Mouse (Mus musculus) heart, embryonic 11.5 days (tissue): ENCODE results near the gene Stox2. TPM values are rescaled to one million over a fixed set of nuclear protein-coding genes. Genes with fewer than 3 reads are reported as not detected.

Experiments
- ATAC-seq: fragments of 200-750 bp; cut with Nextera tagmentation; replicated peaks from 2 replicates; pipeline ENCODE4 v1.8.0; 2017; ENCODE audit warnings: moderate library complexity; ENCODE audit not compliant: insufficient number of reproducible peaks, low FRiP score, low TSS enrichment
- H3K27ac ChIP-seq: fragments of 300-500 bp; sonication (generic); 2 replicates; pipeline ENCODE4 v1.5.1; 2014; ENCODE audit warnings: mild to moderate bottlenecking, low read depth, low read length
- H3K27me3 ChIP-seq: fragments of 300-500 bp; sonication (generic); 2 replicates; pipeline ENCODE4 v1.6.1; 2014; ENCODE audit warnings: mild to moderate bottlenecking, low read length, mixed read lengths; ENCODE audit not compliant: control insufficient read depth, insufficient read depth
- H3K36me3 ChIP-seq: fragments of 300-500 bp; sonication (generic); 2 replicates; pipeline ENCODE4 v1.6.1; 2014; ENCODE audit warnings: mild to moderate bottlenecking, low read length, moderate library complexity, mixed read lengths; ENCODE audit not compliant: control insufficient read depth, insufficient read depth
- H3K4me1 ChIP-seq: fragments of 300-500 bp; sonication (generic); 2 replicates; pipeline ENCODE4 v1.6.1; 2014; ENCODE audit warnings: low read length; ENCODE audit not compliant: control insufficient read depth, insufficient read depth
- H3K4me2 ChIP-seq: fragments of 300-500 bp; sonication (generic); 2 replicates; pipeline ENCODE4 v1.6.1; 2014; ENCODE audit warnings: mild to moderate bottlenecking, moderate library complexity
- H3K4me3 ChIP-seq: fragments of 300-500 bp; sonication (generic); 2 replicates; pipeline ENCODE4 v1.5.1; 2014; ENCODE audit warnings: low read depth, low read length
- H3K9ac ChIP-seq: fragments of 300-500 bp; sonication (generic); 2 replicates; pipeline ENCODE4 v1.6.1; 2014; ENCODE audit warnings: mild to moderate bottlenecking, low read depth, low read length, moderate library complexity
- H3K9me3 ChIP-seq: fragments of 300-500 bp; sonication (generic); replicated peaks from 2 replicates; pipeline ENCODE4 v1.6.1; 2016; ENCODE audit warnings: low read length; ENCODE audit not compliant: control insufficient read depth
- WGBS: fragments of 180-500 bp; shearing (Covaris S2); extraction: QIAGEN DNeasy Blood & Tissue Kit; methylation state at CpG from one replicate; pipeline ENCODE4 v1.1.7; 2014; ENCODE audit not compliant: insufficient replicate concordance; 5-methylcytosine and 5-hydroxymethylcytosine counted together
- polyA plus RNA-seq: library from polyadenylated mRNA; unstranded; fragments of >200 nt; fragmentation: Nextera tagmentation; extraction: Ambion mirVana; gene quantifications from 2 replicates; pipeline ENCODE4 v1.2.1, GENCODE M21; 2014

Gene Stox2
- 8.1 and 10.6 TPM in 2 replicates for polyA plus RNA-seq

DNA sequence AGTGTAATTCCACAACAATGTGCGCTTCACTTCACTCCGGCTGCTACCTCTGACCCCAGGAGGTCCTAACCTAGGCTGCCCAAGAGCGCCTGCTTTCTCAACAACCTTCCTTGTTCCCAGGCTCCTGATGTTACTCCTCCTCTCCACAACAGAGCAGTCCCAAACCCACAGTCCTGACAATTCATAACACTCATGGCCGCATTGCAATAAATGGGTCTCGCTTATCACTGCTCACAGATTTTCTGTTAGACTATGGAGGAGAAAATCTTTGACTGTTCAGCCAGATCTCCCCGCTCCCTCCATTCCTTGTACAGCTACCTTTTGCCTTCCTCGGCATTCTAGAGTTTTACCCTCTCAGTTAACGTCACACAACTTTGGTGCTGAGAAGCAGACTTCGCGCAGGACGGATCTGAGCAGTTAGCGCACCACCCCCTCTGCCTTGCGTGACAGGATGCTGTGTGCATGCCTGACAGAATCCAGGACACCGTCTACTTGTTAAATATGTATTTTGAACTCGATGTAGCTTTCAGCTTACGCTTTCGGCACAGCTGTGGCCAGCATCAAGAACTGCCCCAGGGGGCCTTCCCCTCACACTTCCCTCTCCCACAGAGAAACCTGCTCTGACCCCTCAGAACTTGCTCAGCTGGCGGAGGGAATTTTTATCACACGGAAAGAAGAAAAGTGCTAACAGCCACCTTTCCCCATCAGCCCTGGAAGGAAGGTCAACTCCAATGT, at the start of gene Stox2:
Gene Stox2, minus strand, starts transcription at position 51 of the 735 bp plus-strand sequence.
- no peak within 1 kb of the TSS for H3K4me2 ChIP-seq
- H3K36me3 ChIP-seq, result no peaks in the 10 kb centered on the region
- whole genome bisulfite sequencing, result 74% methylated on average over 19 of the region's 19 CpGs
- ATAC-seq, result no peak
- H3K4me1 ChIP-seq, result no peaks in the 10 kb centered on the region
- H3K4me3 ChIP-seq, result no peak within 1 kb of the TSS
- no peaks in the 10 kb centered on the region for H3K9me3 ChIP-seq
- no peaks in the 10 kb centered on the region for H3K27me3 ChIP-seq
- H3K27ac ChIP-seq, result no peak within 1 kb of the TSS
- no peak within 1 kb of the TSS for H3K9ac ChIP-seq

DNA sequence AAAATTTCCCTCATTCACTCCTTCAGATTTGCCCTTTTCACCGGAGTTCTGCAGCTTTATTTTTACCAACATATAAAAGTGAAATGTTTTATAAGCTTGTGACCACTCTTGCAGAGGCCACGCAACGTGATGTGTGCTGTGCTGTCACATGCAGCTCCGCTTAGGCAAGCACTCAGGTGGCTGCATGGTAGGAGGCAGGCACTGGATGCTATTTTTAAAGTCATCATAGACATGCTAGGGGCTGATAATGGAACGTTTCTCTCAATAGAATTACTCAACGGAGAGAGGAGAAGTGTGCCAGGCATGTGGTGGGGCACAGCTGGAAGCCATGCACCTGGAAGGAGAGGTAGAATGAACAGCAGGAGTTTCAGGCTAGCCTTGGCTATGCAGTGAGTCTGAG, 49.3 kb upstream of the Stox2 start:
- WGBS, result 66% methylated on average over 6 of the region's 6 CpGs
- no peak for ATAC-seq

DNA sequence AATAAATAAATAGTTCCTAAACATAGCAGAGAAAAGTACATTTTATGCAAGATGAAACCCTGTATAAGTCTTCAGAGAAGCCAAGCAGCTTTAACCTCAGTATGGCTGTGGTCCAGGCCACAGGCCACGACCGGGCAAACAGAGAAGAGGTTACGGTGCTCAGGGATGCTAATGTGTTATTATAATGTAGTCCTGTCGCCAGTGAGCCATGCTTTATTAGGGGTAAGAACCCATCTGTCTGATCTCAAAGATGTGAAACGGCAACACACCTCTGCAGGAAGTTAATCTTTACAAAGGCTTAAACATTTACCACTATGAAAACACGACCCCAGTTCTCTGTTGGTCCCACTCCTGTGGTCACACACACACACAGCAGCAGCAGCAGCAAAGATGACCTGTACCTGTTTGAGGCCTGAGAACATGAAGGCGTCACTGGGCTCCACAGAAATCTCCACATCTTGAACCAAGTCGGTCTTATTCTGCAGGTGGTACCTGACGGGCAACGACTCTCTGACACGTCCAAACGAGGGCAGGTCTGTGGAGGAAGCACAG, 48.5 kb upstream of the Stox2 start:
- no peak for ATAC-seq
- 87% methylated on average over 12 of the region's 12 CpGs for WGBS
- H3K9ac ChIP-seq, result no peak overlapping the region
- H3K4me1 ChIP-seq, result no peaks in the 10 kb centered on the region
- peaks cover 22% of the 10 kb centered on the region for H3K36me3 ChIP-seq
- H3K9me3 ChIP-seq, result no peaks in the 10 kb centered on the region
- no peaks in the 10 kb centered on the region for H3K27me3 ChIP-seq
- H3K27ac ChIP-seq, result no peak overlapping the region
- H3K4me3 ChIP-seq, result no peak overlapping the region
- no peak overlapping the region for H3K4me2 ChIP-seq

More for the DNA sequence above, 49.3 kb upstream of the Stox2 start:
- Histone ChIP-seq H3K4me2 (no peak overlapping the region), H3K9ac (no peak overlapping the region), H3K36me3 (peaks cover 22% of the 10 kb centered on the region), H3K9me3 (no peaks in the 10 kb centered on the region), H3K4me1 (no peaks in the 10 kb centered on the region), H3K27me3 (no peaks in the 10 kb centered on the region), H3K4me3 (no peak overlapping the region), H3K27ac (no peak overlapping the region)

DNA sequence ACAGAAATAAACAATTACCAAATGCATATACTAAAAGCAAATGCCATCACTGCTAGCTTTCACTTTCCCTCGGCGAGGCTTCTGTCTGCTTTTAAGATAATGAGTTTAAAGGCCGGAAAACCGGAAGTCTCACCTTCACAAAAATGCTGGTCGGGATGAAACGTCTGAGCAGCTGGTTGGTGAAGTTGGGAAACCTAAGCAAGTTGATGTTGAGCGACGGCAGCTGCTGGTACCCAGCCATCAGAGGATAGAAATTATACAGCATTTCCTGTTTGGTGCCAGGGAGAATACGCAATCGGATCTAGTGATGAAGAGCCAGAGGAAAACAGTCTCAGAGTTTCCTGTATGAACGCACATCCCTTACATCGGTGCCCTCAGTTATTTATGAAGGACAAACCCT, 46.9 kb upstream of the Stox2 start:
- 91% methylated on average over 12 of the region's 12 CpGs for WGBS
- Histone ChIP-seq H3K4me2 (no peak overlapping the region), H3K36me3 (peaks cover 25% of the 10 kb centered on the region), H3K4me1 (no peaks in the 10 kb centered on the region), H3K9ac (no peak overlapping the region), H3K4me3 (no peak overlapping the region), H3K27ac (no peak overlapping the region), H3K27me3 (no peaks in the 10 kb centered on the region), H3K9me3 (no peaks in the 10 kb centered on the region)
- ATAC-seq, result no peak

DNA sequence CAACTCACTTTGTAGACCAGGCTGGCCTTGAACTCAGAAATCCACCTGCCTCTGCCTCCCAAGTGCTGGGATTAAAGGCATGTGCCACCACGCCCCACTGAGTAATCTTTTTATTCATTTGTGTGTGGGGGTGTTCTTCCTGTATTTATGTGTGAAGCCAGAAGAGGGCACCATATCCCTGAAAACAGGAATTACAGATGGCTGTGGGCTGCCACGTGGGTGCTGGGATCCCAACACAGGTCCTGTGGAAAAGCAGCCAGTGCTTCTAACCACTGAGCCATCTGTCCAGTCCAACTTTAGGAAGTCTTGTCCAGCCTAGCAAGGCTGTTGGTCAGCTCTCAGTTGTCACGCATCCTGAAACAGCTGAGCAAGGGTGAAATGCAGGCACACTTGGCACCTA, 41.1 kb upstream of the Stox2 start:
- Histone ChIP-seq H3K27me3 (no peaks in the 10 kb centered on the region), H3K4me3 (no peak overlapping the region), H3K27ac (no peak overlapping the region), H3K4me1 (no peaks in the 10 kb centered on the region), H3K9me3 (peaks cover 5% of the 10 kb centered on the region; the same call in 1 of the 2 replicates), H3K36me3 (peaks cover 22% of the 10 kb centered on the region), H3K9ac (no peak overlapping the region), H3K4me2 (no peak overlapping the region)
- ATAC-seq, result no peak
- 91% methylated on average over 3 of the region's 3 CpGs for WGBS

DNA sequence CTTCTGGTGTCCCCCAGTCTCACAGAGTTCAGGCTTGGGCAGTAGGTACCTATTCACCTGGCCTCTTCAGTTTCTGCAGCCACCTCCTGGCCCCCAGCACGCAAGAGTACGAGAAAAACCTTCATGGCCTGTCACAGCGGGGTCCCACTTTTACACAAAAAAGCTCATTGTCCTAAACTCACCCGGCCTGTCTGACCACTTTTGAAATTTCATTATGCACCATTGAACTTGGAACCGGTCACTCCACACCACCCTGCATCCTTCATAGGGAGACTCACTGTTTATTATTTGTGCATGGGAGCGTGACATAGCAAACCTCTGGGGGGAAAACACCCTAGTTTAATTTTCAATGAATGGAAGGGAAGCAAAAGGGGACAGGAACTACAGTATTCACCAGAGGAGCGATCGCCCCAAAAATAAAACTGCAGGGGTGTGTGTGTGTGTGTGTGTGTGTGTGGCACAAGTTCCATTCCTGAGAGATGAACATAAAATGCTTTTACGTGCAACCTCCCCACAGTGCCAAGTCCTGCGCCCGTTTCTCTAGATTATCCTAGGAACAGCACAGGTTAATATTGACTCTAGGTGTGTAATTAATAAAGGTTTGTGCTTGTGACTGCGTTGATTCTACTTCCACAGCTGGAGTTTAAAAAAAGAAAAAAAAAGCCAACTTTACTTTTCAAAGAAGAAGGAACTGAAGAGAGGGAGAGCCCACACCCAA, 36.4 kb upstream of the Stox2 start:
- 80% methylated on average over 12 of the region's 12 CpGs for WGBS
- no peaks in the 10 kb centered on the region for H3K4me1 ChIP-seq

DNA sequence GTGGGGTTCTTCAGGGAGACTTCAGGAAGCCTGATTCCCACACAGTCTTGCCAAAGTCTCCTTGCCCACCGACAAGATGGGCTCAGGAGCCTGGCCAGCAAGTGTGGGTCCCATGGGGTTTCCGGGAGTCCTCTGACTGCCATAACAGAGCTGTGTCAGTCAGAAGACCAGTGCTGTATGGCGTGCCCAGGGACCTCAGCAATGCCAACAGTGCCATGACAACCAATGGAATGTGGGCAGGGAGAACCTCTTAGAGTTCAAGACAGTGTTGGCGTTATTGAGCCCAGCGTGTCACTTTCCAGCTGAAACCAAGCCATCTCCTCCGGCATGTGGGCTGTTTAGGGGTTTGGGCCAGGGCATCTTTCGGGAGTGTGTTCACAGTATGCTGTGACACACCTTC, 33.9 kb upstream of the Stox2 start:
- H3K9me3 ChIP-seq, result no peaks in the 10 kb centered on the region
- no peak overlapping the region for H3K9ac ChIP-seq
- H3K27ac ChIP-seq, result no peak overlapping the region
- H3K36me3 ChIP-seq, result no peaks in the 10 kb centered on the region
- no peaks in the 10 kb centered on the region for H3K4me1 ChIP-seq
- ATAC-seq, result no peak
- H3K27me3 ChIP-seq, result no peaks in the 10 kb centered on the region
- WGBS, result 88% methylated on average over 7 of the region's 7 CpGs
- H3K4me3 ChIP-seq, result no peak overlapping the region
- no peak overlapping the region for H3K4me2 ChIP-seq

More for the DNA sequence above, 36.4 kb upstream of the Stox2 start:
- Histone ChIP-seq H3K27ac (no peak overlapping the region), H3K4me3 (no peak overlapping the region), H3K36me3 (peaks cover 3% of the 10 kb centered on the region), H3K27me3 (no peaks in the 10 kb centered on the region), H3K4me2 (no peak overlapping the region), H3K9me3 (peaks cover 3% of the 10 kb centered on the region; the same call in 1 of the 2 replicates), H3K9ac (no peak overlapping the region)
- ATAC-seq, result no peak

DNA sequence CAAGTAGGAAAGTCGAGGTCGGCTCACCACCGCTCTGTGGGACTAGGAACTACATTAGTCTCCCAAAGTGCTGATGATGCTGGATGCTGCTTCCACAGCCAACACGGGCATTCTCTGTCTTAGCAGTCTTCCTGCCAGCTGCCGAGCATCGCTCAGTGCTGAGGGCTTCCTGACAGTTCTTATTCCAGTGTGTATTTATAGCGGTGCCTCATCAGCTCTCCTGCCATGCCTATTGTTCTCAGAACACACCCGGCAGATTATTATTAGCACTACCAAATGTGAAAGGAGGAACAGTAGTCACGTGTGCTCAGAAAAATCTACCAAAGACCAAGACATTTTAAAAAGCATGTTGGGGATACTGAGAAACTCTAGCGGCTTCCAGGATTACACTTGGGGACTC, 15.5 kb upstream of the Stox2 start:
- no peaks in the 10 kb centered on the region for H3K36me3 ChIP-seq
- H3K4me1 ChIP-seq, result no peaks in the 10 kb centered on the region
- H3K4me3 ChIP-seq, result no peak overlapping the region
- H3K4me2 ChIP-seq, result no peak overlapping the region
- H3K9ac ChIP-seq, result no peak overlapping the region
- H3K9me3 ChIP-seq, result no peaks in the 10 kb centered on the region; the same call in 1 of the 2 replicates
- H3K27me3 ChIP-seq, result no peaks in the 10 kb centered on the region
- no peak for ATAC-seq
- 66% methylated on average over 10 of the region's 10 CpGs for WGBS
- H3K27ac ChIP-seq, result no peak overlapping the region
